Mouse (Mus musculus): ENCODE results near the gene Tbcd. TPM values are rescaled to one million over a fixed set of nuclear protein-coding genes. Genes with fewer than 3 reads are reported as not detected.
A peak's percentile ranks its signal among the peaks of the same experiment; 100 is the strongest.

The Tbcd gene
- polyA plus RNA-seq, 1 experiment, result 45.7 TPM

- Histone ChIP-seq H3K36me3 (ENCODE audit: control insufficient read depth, insufficient read depth, low read length) (peaks cover 14% of the 10 kb centered on the region; the same call in 1 of the 2 replicates), H3K27me3 (ENCODE audit: control insufficient read depth, insufficient read depth, low read length) (no peaks in the 10 kb centered on the region), H3K27ac (ENCODE audit: insufficient read depth, low read depth, low read length) (no peak overlapping the region), H3K4me3 (ENCODE audit: low read depth, low read length) (no peak overlapping the region), H3K4me1 (ENCODE audit: control insufficient read depth, insufficient read depth, insufficient read length, low read length) (peaks cover 2% of the 10 kb centered on the region)
- 23% methylated on average over 9 of the region's 9 CpGs for WGBS
- TF ChIP-seq CTCF (IDR thresholded peaks at IDR 0.05; ENCODE audit: extremely low read depth, insufficient read length, insufficient replicate concordance, low read depth, low read length), result peak; percentile 91; the same call in 1 of the 2 replicates
- no peak for TF ChIP-seq POLR2A (IDR thresholded peaks at IDR 0.05; ENCODE audit: low read depth, low read length)
Observed at GRCm38 (mm10) chr11:121475699-121476415, 24.1 kb downstream of the Tbcd start.

GRCm38 (mm10) chr11:121479476-121480203 is 27.9 kb downstream of the Tbcd start:
- peaks cover 2% of the 10 kb centered on the region for H3K4me1 ChIP-seq (ENCODE audit: control insufficient read depth, insufficient read depth, insufficient read length, low read length)
- TF ChIP-seq POLR2A (IDR thresholded peaks at IDR 0.05; ENCODE audit: low read depth, low read length) (no peak), CTCF (IDR thresholded peaks at IDR 0.05; ENCODE audit: extremely low read depth, insufficient read length, insufficient replicate concordance, low read depth, low read length) (no peak)
- H3K27me3 ChIP-seq (ENCODE audit: control insufficient read depth, insufficient read depth, low read length), result no peaks in the 10 kb centered on the region
- 0 out of 2 replicates have a peak overlapping the region, but pooled peaks have one; percentile 6 for H3K27ac ChIP-seq (ENCODE audit: insufficient read depth, low read depth, low read length)
- WGBS, result 87% methylated on average over 15 of the region's 15 CpGs
- peaks cover 14% of the 10 kb centered on the region; the same call in 1 of the 2 replicates for H3K36me3 ChIP-seq (ENCODE audit: control insufficient read depth, insufficient read depth, low read length)
- no peak overlapping the region for H3K4me3 ChIP-seq (ENCODE audit: low read depth, low read length)

GRCm38 (mm10) chr11:121481129-121481528 is 29.4 kb downstream of the Tbcd start:
- no peak overlapping the region for H3K4me3 ChIP-seq (ENCODE audit: low read depth, low read length)
- 77% methylated on average over 2 of the region's 2 CpGs for WGBS
- H3K27ac ChIP-seq (ENCODE audit: insufficient read depth, low read depth, low read length), result no peak overlapping the region
- no peak for TF ChIP-seq CTCF (IDR thresholded peaks at IDR 0.05; ENCODE audit: extremely low read depth, insufficient read length, insufficient replicate concordance, low read depth, low read length)
- TF ChIP-seq POLR2A (IDR thresholded peaks at IDR 0.05; ENCODE audit: low read depth, low read length), result no peak
- peaks cover 10% of the 10 kb centered on the region; the same call in 1 of the 2 replicates for H3K36me3 ChIP-seq (ENCODE audit: control insufficient read depth, insufficient read depth, low read length)
- H3K4me1 ChIP-seq (ENCODE audit: control insufficient read depth, insufficient read depth, insufficient read length, low read length), result no peaks in the 10 kb centered on the region
- no peaks in the 10 kb centered on the region for H3K27me3 ChIP-seq (ENCODE audit: control insufficient read depth, insufficient read depth, low read length)

- H3K4me1 ChIP-seq (ENCODE audit: control insufficient read depth, insufficient read depth, insufficient read length, low read length), result no peaks in the 10 kb centered on the region
- H3K27me3 ChIP-seq (ENCODE audit: control insufficient read depth, insufficient read depth, low read length), result no peaks in the 10 kb centered on the region
- H3K36me3 ChIP-seq (ENCODE audit: control insufficient read depth, insufficient read depth, low read length), result peaks cover 4% of the 10 kb centered on the region; the same call in 1 of the 2 replicates
- 75% methylated on average over 9 of the region's 9 CpGs for WGBS
- no peak for TF ChIP-seq POLR2A (IDR thresholded peaks at IDR 0.05; ENCODE audit: low read depth, low read length)
- H3K4me3 ChIP-seq (ENCODE audit: low read depth, low read length), result no peak overlapping the region
- H3K27ac ChIP-seq (ENCODE audit: insufficient read depth, low read depth, low read length), result no peak overlapping the region
Observed at GRCm38 (mm10) chr11:121485882-121486281, 34.1 kb downstream of the Tbcd start.

DNA sequence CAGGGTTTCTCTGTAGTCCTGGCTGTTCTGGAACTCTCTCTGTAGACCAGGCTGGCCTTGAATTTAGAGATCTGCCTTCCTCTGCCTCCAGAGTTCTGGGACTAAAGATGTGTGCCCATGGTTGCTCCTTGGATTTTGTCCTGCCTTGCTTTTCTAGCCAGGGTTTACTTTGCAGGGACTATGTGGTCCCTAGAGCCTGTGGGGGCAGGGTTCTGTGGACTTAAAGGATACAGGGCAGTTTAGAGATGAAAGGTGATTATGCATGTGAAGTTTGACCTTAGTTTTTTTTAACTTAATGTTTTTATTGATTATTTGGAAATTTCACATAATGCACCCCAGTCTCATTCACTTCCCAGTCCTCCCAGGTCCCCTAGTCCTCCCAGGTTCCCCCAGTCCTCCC is 38.9 kb downstream of the Tbcd start:
- Histone ChIP-seq H3K27ac (ENCODE audit: insufficient read depth, low read depth, low read length) (no peak overlapping the region), H3K4me1 (ENCODE audit: control insufficient read depth, insufficient read depth, insufficient read length, low read length) (no peaks in the 10 kb centered on the region), H3K27me3 (ENCODE audit: control insufficient read depth, insufficient read depth, low read length) (no peaks in the 10 kb centered on the region), H3K4me3 (ENCODE audit: low read depth, low read length) (no peak overlapping the region), H3K36me3 (ENCODE audit: control insufficient read depth, insufficient read depth, low read length) (peaks cover 5% of the 10 kb centered on the region)
- no peak for TF ChIP-seq CTCF (IDR thresholded peaks at IDR 0.05; ENCODE audit: extremely low read depth, insufficient read length, insufficient replicate concordance, low read depth, low read length)
- no peak for TF ChIP-seq POLR2A (IDR thresholded peaks at IDR 0.05; ENCODE audit: low read depth, low read length)

- Histone ChIP-seq H3K27me3 (ENCODE audit: control insufficient read depth, insufficient read depth, low read length) (no peaks in the 10 kb centered on the region), H3K27ac (ENCODE audit: insufficient read depth, low read depth, low read length) (no peak overlapping the region), H3K4me1 (ENCODE audit: control insufficient read depth, insufficient read depth, insufficient read length, low read length) (peaks cover 4% of the 10 kb centered on the region; the same call in 1 of the 2 replicates), H3K36me3 (ENCODE audit: control insufficient read depth, insufficient read depth, low read length) (peaks cover 33% of the 10 kb centered on the region), H3K4me3 (ENCODE audit: low read depth, low read length) (no peak overlapping the region)
- TF ChIP-seq POLR2A (IDR thresholded peaks at IDR 0.05; ENCODE audit: low read depth, low read length), result no peak
- TF ChIP-seq CTCF (IDR thresholded peaks at IDR 0.05; ENCODE audit: extremely low read depth, insufficient read length, insufficient replicate concordance, low read depth, low read length), result no peak
Observed at GRCm38 (mm10) chr11:121500595-121500994, 48.8 kb downstream of the Tbcd start.

- H3K27me3 ChIP-seq (ENCODE audit: control insufficient read depth, insufficient read depth, low read length), result no peaks in the 10 kb centered on the region
- no peak overlapping the region for H3K27ac ChIP-seq (ENCODE audit: insufficient read depth, low read depth, low read length)
- peaks cover 4% of the 10 kb centered on the region; the same call in 1 of the 2 replicates for H3K4me1 ChIP-seq (ENCODE audit: control insufficient read depth, insufficient read depth, insufficient read length, low read length)
- WGBS, result 89% methylated on average over 4 of the region's 4 CpGs
- TF ChIP-seq CTCF (IDR thresholded peaks at IDR 0.05; ENCODE audit: extremely low read depth, insufficient read length, insufficient replicate concordance, low read depth, low read length), result no peak
- TF ChIP-seq POLR2A (IDR thresholded peaks at IDR 0.05; ENCODE audit: low read depth, low read length), result no peak
- no peak overlapping the region for H3K4me3 ChIP-seq (ENCODE audit: low read depth, low read length)
- H3K36me3 ChIP-seq (ENCODE audit: control insufficient read depth, insufficient read depth, low read length), result peaks cover 39% of the 10 kb centered on the region
Observed at GRCm38 (mm10) chr11:121501525-121501924, 49.8 kb downstream of the Tbcd start.
